Mouse (Mus musculus): ENCODE data around the gene Krt33a. TPM values are rescaled to one million over a fixed set of nuclear protein-coding genes. Genes with fewer than 3 reads are reported as not detected.

The Krt33a gene
- total RNA-seq, 2 experiments from 2014 or later: not detected

DNA sequence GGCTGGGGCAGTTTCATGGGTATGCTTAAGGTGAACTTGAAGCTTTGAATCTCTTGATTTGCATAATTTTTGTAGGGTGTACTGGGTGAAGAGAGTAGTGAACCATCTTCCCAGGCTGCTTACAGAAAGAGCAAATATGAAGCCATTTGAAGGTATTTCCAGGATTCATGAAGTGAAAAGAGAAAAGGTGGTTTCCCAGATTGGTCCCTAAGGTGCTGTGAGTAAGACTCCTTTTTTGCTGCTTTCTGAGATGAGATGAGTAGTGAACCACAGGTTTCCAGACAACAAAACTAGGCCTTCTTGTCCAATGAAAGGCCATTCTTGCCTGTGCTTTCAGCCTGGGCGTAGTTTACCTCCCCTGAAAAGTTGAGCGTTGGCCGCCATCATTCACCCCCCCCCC, 27.5 kb downstream of the Krt33a start:
- intact Hi-C loops (cut with DNase I): no loop called here
- no peak for DNase-seq

DNA sequence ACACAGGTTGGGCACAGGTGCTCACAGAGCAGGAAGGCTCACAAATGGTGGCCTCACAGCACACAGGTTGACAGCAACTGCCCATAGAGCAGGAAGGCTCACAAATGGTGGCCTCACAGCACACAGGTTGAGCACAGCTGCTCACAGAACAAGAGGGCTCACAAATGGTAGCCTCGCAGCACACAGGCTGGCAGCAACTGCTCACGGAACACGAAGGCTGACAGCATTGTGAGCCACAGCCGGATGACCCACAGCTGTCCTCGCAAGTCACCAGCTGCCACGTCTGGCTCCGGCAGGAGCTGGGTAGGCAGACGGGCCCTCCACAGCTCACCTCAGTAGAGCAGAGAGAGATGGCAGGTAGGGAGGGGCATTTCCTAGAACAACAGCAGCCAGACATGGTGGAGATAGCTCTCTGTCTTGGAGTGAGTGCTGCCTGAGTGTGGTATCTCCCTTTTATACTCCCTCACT, 29.8 kb downstream of the Krt33a start, which contains the start of gene Krtap16-1:
Krtap16-1 (minus strand) TSS at position 418 of the 468 bp plus-strand sequence.
- intact Hi-C loops (cut with DNase I): no loop called here
- no peak for DNase-seq

DNA sequence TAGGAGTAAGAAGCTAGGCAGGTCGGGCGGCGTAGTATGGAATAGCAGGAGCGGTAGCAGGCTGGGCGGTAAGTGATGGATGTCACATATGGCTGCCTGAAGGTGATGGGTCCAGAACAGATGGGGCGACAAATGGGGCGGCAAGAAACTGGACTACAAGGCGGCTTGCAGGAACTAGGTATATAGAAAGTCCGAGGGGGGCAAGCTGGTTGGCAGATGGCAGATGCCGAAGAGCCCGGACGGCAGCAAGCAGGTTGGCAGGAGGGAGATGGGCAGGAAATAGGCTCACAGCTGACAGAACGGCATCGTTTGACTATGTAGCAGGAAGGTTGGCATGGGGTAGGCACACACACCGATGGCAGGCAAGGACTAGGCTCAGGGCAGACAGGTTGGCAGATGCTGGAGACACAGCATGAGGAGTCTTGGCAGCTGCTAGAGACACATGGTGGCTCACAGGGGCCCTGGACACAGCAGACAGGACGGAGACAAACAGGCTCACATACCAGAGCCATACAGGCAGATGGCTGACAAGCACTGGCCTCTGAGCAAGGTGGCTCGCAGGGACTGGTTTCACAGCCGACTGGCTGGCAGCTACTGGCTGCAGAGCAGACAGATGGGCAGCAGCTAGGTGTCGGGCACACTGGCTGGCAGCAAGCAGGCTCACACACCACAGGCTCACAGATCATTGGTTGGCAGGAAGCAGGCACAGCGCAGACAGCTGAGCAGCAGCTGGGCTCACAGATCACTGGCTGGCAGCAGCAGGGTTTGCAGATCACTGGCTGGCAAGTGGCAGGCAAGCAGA, 30.5 kb downstream of the Krt33a start:
- intact Hi-C loops (cut with DNase I): no loop called here
- peak in 1 of 2 experiments; percentile 6 for DNase-seq

DNA sequence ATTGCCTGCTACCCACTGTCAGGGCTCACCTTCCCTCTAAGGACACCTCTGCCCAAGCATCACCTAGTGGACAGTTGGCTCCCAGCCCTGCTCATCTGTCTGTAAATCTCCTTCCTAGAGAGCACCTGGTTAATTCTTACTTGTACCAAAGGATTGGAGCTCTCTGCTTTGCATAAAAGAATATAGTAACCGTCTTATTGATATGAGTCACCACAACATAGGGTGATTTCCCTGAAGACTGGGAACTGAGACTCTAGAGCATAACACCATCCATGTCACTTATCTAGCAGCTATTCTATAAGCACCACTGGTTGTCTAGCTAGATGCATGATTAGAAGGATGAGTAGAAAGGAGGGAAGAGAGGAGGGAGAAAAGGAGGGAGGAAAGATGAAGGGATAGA, 32.6 kb downstream of the Krt33a start:
- intact Hi-C loops (cut with DNase I): no loop called here
- no peak for DNase-seq

DNA sequence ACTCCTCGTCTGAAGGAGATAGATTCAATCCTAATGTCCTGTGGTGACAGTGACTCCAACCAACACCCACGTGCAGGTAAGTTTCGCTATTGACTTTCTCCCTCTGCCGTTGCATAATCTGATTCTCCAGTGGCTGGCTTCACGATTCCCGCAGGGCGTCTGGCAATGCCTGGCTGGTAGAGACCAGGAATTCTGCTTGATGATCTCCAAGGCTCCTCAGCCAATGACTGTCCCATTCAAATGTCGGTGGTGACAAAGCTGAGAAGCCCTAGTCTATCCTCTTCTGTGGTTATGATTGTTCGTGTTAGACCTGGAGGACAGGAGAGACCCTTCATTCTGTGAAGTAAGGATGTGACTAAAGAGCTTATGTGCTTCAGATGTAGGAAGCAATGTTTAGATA, 33.3 kb downstream of the Krt33a start:
- intact Hi-C loops (cut with DNase I): no loop called here
- no peak for DNase-seq

DNA sequence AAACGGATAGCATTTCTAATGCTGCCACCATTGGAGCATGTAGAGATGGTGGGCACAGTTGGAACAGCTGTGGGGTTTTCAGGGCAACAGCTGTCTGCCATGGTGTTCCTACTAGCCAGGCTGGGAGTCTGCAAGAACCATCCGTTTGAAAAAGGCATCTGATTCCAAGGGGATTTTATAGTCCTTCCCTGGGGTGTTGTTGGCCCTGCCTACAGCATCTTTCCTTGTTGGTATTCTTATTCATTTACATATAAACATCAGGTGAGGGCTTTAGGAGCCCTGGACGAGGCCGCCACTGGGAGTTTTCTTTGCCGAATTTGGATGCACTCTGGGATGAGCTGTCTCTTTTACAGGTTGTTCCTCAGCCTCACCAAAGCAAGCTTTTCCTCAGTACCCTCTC, 37.1 kb downstream of the Krt33a start, which contains the start of gene Krtap29-1:
Krtap29-1 (minus strand) TSS at position 101 of the 400 bp plus-strand sequence.
- no peak for DNase-seq
- intact Hi-C loops (cut with DNase I): no loop called here

DNA sequence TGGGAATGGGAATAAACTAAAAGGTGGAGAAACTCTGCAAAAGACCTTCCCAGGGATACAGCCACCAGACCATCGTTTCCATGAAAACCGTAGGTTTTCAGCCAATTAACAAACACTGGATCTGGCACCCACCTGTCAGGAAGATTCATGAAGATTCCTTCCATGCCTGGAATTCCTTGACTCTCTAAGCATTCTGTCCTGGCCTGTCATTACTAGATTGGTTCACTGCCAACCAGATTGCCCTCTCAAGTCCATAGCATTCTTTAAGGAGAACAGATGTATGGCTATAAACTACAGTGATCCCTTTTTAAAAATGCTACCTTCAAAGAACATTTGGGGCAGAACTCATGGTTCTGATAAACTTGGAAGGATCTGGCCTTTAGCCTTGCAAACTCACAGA, 50.1 kb downstream of the Krt33a start:
- no peak for DNase-seq
- intact Hi-C loops (cut with DNase I): no loop called here

DNA sequence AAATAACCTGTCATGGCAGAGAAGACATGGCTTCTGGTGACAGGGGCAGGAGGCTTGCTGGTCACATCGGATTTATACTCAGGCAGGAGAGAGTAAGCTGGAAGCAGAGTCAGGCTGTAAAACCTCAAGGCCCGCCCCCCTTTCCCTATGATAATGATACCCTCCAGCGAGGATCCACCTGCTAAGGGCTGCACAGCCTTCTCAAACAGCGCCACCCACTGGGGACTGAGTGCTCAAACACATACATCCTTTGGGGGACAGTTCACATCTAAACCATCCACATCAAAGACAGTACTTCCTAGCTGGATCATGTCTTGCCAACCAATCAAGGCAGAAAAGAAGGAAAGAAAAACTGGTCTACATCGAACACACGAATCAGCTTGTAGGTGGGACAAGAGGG, 51.8 kb downstream of the Krt33a start:
- intact Hi-C loops (cut with DNase I): no loop called here
- no peak for DNase-seq

Other genes with a start within 250 kb of the Krt33a start
- gene Gm11595, start 243.3 kb downstream of the Krt33a start, total RNA-seq (2021): not detected
- not detected for gene Krtap4-8, start 235.5 kb downstream of the Krt33a start, total RNA-seq (2021)
- not detected for gene Krtap4-9, start 231.0 kb downstream of the Krt33a start, total RNA-seq (2021)
- gene Gm11596, start 222.7 kb downstream of the Krt33a start, total RNA-seq (2021): not detected
- gene Gm11569, start 217.3 kb downstream of the Krt33a start, total RNA-seq (2021): not detected
- gene Gm11554, start 211.8 kb downstream of the Krt33a start, total RNA-seq (2021): not detected
- not detected for gene Krtap4-13, start 206.3 kb downstream of the Krt33a start, total RNA-seq (2021)
- gene Gm11564, start 200.5 kb downstream of the Krt33a start, total RNA-seq (2021): not detected
- gene 2300003K06Rik, start 178.1 kb downstream of the Krt33a start, total RNA-seq (2021): not detected
- not detected for gene Krtap4-16, start 164.6 kb downstream of the Krt33a start, total RNA-seq (2021)
- not detected for gene Gm11568, start 158.3 kb downstream of the Krt33a start, total RNA-seq (2021)
- gene Gm11559, start 151.7 kb downstream of the Krt33a start, total RNA-seq (2021): not detected
- gene Krtap9-1, start 142.8 kb downstream of the Krt33a start, total RNA-seq (2021): not detected
- gene Gm11567, start 137.0 kb downstream of the Krt33a start, total RNA-seq (2021): not detected
- not detected for gene Krtap31-1, start 108.3 kb downstream of the Krt33a start, total RNA-seq (2021)
- not detected for gene Gm11565, start 101.5 kb downstream of the Krt33a start, total RNA-seq (2021)
- gene Krtap31-2, start 79.9 kb downstream of the Krt33a start, total RNA-seq (2021): not detected
- not detected for gene Krtap9-5, start 67.7 kb downstream of the Krt33a start, total RNA-seq (2021)
- not detected for gene Krtap29-1, start 37.2 kb downstream of the Krt33a start, total RNA-seq (2021)
- gene Krtap16-1, start 29.6 kb downstream of the Krt33a start, total RNA-seq (2021): not detected
- gene Krtap17-1, start 22.2 kb downstream of the Krt33a start, total RNA-seq (2021): not detected
- not detected for gene Krt33b, start 13.7 kb upstream of the Krt33a start, total RNA-seq (2021)
- not detected for gene Krt34, start 25.3 kb upstream of the Krt33a start, total RNA-seq (2021)
- not detected for gene Krt31, start 34.3 kb upstream of the Krt33a start, total RNA-seq (2021)
- not detected for gene Krt32, start 72.0 kb upstream of the Krt33a start, total RNA-seq (2021)
- not detected for gene Krt35, start 80.0 kb upstream of the Krt33a start, total RNA-seq (2021)
- under 1 TPM in 1 of 2 experiments, not detected in 1; 0.17 TPM for gene Krt36, start 89.4 kb upstream of the Krt33a start, total RNA-seq (2021)
- gene Krt13, start 105.4 kb upstream of the Krt33a start, total RNA-seq (2021): not detected
- gene Krt15, start 119.7 kb upstream of the Krt33a start, total RNA-seq (2021): under 1 TPM in 1 of 2 experiments, not detected in 1; 0.57 TPM
- 10 to 100 TPM; 12.9 to 17.4 TPM for gene Krt19, start 132.5 kb upstream of the Krt33a start, total RNA-seq (2021)
- gene Krt9, start 177.0 kb upstream of the Krt33a start, total RNA-seq (2021): not detected
- 1 to 10 TPM; 1.3 to 1.6 TPM for gene Krt14, start 191.3 kb upstream of the Krt33a start, total RNA-seq (2021)
- not detected for gene Krt16, start 232.7 kb upstream of the Krt33a start, total RNA-seq (2021)
- gene Krt17, start 244.8 kb upstream of the Krt33a start, total RNA-seq (2021): 1 to 10 TPM in 1 of 2 experiments, under 1 TPM in 1; 0.24 to 3.8 TPM